In the genomic region with DNA sequence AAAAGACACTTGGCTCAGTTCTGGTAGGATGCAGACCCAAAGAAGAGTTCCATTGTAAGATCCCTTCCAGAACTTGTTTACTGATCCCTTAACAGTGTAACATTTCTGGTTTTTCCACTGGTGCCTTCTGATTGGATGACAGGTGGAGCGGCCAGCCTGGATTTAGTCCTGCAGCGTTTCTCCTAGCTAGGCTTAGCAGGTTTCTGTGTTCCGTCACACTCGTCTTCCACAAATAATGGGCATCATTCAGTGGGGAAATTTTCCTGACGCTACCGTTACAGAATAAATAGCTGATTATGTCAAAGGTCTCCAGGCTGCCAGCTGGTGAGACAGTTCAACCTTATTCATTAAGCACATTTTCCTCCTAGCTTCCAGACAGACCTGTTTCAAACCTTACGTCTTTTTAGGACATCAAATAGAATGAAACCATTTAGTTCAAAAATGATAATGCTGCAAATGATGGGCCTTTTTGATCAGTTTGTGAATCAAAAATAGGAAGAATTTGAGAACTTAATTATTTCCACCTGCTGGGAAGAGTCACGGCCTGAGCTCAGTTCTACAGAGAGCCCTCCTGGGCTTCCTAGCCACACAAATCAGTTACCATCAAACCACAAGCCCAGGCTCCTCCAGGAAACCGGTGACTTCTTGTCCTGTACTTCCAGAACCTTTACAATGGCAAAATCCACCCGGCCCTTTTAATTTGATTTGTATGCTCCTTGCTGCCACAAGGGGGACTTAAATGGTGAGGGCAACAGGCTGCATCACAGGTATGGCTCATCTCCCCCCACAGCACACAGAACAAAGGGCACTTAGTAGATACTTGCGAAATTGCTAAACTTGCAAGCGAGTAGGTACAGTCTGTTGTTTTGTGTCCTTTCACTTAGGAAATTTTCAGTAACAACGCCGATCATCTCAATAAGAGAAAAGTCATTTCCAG, we compare ENCODE assay signal across 8 mouse cellular contexts.
A peak's percentile ranks its signal among the peaks of the same experiment; 100 is the strongest.
DNase-seq lines count a peak whose midpoint lies in the region; ATAC-seq and TF ChIP-seq lines count a peak whose summit lies in the region.

No protein-coding gene starts in this region.

- no peak for DNase-seq in heart, postnatal 25 days (ENCODE audit: low spot score)
- peak; percentile 49 for DNase-seq in forelimb bud, embryonic 11.5 days (ENCODE audit: low read depth, low spot score)
- DNase-seq in skeletal muscle tissue, adult 2 months (ENCODE audit: low read depth, low spot score): peak; percentile 18
- DNase-seq in right cerebral cortex, postnatal 25 days: no peak
- no peak for DNase-seq in gastrocnemius, adult 8-10 months (ENCODE audit: low spot score in 2 of 2)

- no peaks in the 10 kb centered on the region for H3K9me3 ChIP-seq in heart, embryonic 16.5 days (replicated peaks; ENCODE audit: control insufficient read depth, low read length)
- H3K9me3 ChIP-seq in E14TG2a.4 (ENCODE audit: low read length): no peaks in the 10 kb centered on the region
- H3K9me3 ChIP-seq in liver, embryonic 12.5 days (replicated peaks): no peaks in the 10 kb centered on the region

- H3K27me3 ChIP-seq in heart, embryonic 16.5 days (ENCODE audit: control insufficient read depth, insufficient read depth, low read length): peaks cover 60% of the 10 kb centered on the region
- H3K27me3 ChIP-seq in E14TG2a.4 (ENCODE audit: insufficient read depth, low read length): peaks cover 91% of the 10 kb centered on the region
- peaks cover 69% of the 10 kb centered on the region for H3K27me3 ChIP-seq in liver, embryonic 12.5 days (replicated peaks)

- H3K4me2 ChIP-seq in heart, embryonic 16.5 days (ENCODE audit: low read depth, low read length): no peak overlapping the region; the same call in 1 of the 2 replicates
- peak overlapping the region; percentile 79 for H3K4me2 ChIP-seq in liver, embryonic 12.5 days

- peaks cover 9% of the 10 kb centered on the region for H3K4me1 ChIP-seq in heart, embryonic 16.5 days (ENCODE audit: control insufficient read depth, insufficient read depth, low read length)
- H3K4me1 ChIP-seq in E14TG2a.4 (replicated peaks; ENCODE audit: low read depth, low read length): peaks cover 24% of the 10 kb centered on the region
- peaks cover 53% of the 10 kb centered on the region for H3K4me1 ChIP-seq in liver, embryonic 12.5 days

- H3K4me3 ChIP-seq in heart, embryonic 16.5 days (ENCODE audit: low read length): peak overlapping the region; percentile 68; the same call in 1 of the 2 replicates
- no peak overlapping the region for H3K4me3 ChIP-seq in E14TG2a.4 (replicated peaks; ENCODE audit: low read length)
- H3K4me3 ChIP-seq in liver, embryonic 12.5 days: peak overlapping the region; percentile 67; the same call in 1 of the 2 replicates

- WGBS in heart, embryonic 16.5 days: 35% methylated on average over 14 of the region's 14 CpGs
- WGBS in liver, embryonic 12.5 days (ENCODE audit: insufficient replicate concordance): 30% methylated on average over 14 of the region's 14 CpGs

- no peak for ATAC-seq in heart, embryonic 16.5 days (replicated peaks; ENCODE audit: extremely low read depth, insufficient read depth, low FRiP score)
- ATAC-seq in liver, embryonic 12.5 days: no peak

- H3K36me3 ChIP-seq in heart, embryonic 16.5 days (ENCODE audit: control insufficient read depth, insufficient read depth): no peaks in the 10 kb centered on the region
- H3K36me3 ChIP-seq in E14TG2a.4 (ENCODE audit: insufficient read depth, low read length): no peaks in the 10 kb centered on the region
- H3K36me3 ChIP-seq in liver, embryonic 12.5 days: no peaks in the 10 kb centered on the region

- intact Hi-C loops in heart, postnatal 25 days (cut with DNase I): loop anchor here (2.0 to 10.0 kb wide), 3 partner anchors 45 to 263 kb away; a partner anchor contains a TSS

- H3K27ac ChIP-seq in heart, embryonic 16.5 days (ENCODE audit: low read length): no peak overlapping the region
- H3K27ac ChIP-seq in liver, embryonic 12.5 days: no peak overlapping the region

- peak; percentile 66 for TF ChIP-seq CTCF in E14TG2a.4 (conservative IDR thresholded peaks at IDR 0.05; ENCODE audit: low read length)

- no peak overlapping the region for H3K9ac ChIP-seq in heart, embryonic 16.5 days (ENCODE audit: low read length)
- no peak overlapping the region for H3K9ac ChIP-seq in liver, embryonic 12.5 days

Comparison
In these comparisons a context has a peak if more than half of its experiments do, and no peak if none do; other contexts are left out.
1. DNase-seq: peak in forelimb bud, embryonic 11.5 days (single experiment) and skeletal muscle tissue, adult 2 months (single experiment); none in heart, postnatal 25 days (single experiment), right cerebral cortex, postnatal 25 days (single experiment) and gastrocnemius, adult 8-10 months (0 of 2).